Mouse (Mus musculus) layer of hippocampus, adult 8-10 months (tissue): ENCODE data around the gene Csrp3. TPM values are rescaled to one million over a fixed set of nuclear protein-coding genes. Genes with fewer than 3 reads are reported as not detected.

Experiments
- DNase-seq, 2 experiments: peaks; one replicate each; pipeline ENCODE4 v3.0.0; 2022; ENCODE audit warnings: low spot score in 2 of 2
- total RNA-seq, 4 experiments: library from RNA; stranded (reverse); gene quantifications; 2 replicates each; pipeline ENCODE4 v1.2.4; 2022

Gene Csrp3
- not detected for total RNA-seq

DNA sequence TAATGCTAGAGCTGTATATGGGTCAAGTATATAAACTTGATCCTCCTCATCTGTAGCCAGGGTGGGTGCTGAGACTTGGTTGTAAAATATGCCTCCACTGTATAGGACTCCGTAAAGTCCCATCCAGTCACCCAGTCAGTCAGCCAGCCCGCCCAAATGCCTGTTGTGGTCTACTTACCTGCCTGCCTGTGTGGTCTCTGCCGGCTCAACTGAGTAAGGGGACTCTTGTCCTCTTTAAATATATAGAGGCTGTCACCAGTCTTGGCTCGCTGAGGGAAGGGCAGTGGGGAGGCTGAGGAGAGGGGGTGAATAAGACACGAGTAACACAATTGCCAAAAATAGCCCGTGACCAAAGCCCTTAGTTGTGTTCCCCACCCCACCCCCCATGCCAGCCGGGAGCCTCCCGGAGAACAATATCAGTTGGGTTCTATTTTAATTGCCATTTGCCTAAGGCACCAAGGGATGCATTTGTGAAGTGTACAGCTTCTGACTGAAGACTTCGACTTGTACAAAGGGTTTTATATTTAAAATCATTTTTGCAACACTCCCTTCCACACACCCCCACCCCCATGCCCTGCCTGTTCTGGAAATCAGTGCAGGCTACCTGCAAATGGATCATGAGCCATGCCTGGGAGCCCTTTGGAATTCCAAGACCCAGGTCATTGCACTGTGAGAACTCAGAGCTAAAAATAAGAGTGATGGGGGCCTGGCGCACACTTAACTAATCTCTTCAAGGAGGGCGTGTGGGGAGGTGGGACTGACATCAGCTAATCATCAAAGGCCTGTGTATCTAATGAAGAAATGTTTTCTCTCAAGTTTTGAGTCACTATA, at the start of gene Csrp3:
Gene Csrp3 (minus strand): TSS at position 214 of the 831 bp plus-strand sequence.
- no peak for DNase-seq

GRCm38 (mm10) chr7:48896051-48896450, 48.2 kb upstream of the Csrp3 start:
- no peak for DNase-seq

- no peak for DNase-seq
These were observed 47.6 kb upstream of the Csrp3 start for GRCm38 (mm10) chr7:48895475-48895874.

GRCm38 (mm10) chr7:48894763-48895162, 46.9 kb upstream of the Csrp3 start:
- DNase-seq: no peak

- peak; percentile 30 to 79 for DNase-seq
These were observed 46.3 kb upstream of the Csrp3 start for GRCm38 (mm10) chr7:48894152-48894551.

DNA sequence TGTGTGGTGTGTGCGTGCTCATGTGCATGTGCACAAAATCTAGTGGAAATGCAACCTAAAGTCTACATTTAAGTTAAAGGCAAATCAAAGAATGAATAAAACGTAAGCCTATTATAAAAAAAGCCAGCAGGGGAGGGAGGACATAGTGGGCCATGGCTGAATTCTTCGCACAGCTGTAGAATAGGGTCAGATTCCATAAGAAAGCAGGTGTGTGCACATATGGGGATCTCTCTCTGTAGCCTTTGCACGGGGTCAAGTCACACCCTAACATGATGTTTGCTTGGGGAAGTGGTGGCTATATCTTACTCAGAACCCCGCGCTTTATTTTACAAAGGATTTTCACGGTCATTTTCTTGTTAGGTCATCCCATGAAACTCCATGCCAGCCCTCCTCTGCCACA, 45.3 kb upstream of the Csrp3 start:
- DNase-seq: no peak

- DNase-seq: no peak
These were observed 43.2 kb upstream of the Csrp3 start for GRCm38 (mm10) chr7:48891029-48891428.

DNA sequence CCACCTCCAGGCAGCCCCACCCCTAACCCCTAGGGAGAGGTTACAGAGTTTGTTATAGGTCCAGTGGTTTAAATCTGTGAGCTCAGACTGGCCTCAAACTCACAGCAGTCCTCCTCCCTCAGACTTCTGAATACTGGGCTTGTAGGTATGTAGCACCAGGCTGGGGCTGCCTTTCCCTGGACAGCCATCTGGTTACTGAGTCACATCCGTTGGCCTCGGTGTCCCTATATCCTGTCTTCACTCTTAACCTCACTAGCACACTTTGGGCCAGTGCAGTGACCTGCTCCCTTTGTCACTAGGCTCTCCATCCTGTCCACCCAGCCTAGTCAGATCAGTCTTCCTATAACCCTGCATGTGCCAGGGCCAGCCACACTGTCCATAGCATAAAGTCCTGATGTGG, 40.9 kb upstream of the Csrp3 start:
- no peak for DNase-seq

GRCm38 (mm10) chr7:48887973-48888372, 40.1 kb upstream of the Csrp3 start:
- DNase-seq: no peak

DNA sequence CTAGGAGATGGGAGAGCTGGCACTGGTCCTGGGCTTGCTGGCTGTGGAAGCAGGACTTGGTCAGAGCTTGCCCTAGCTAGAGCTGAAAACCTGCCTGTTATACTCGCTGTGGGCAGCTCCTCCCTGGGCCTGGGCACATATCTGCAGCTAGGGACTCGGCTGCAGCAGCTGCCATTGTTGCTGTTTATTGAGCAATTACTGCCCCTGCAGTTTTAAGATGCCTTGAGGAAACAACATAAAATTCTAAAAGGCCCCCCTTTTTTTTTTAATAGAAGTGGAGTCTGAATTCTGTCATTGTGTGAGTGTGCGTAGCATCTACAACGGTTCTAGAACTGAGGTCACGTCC, 36.4 kb upstream of the Csrp3 start:
- DNase-seq: no peak

GRCm38 (mm10) chr7:48883525-48884265, 35.9 kb upstream of the Csrp3 start:
- no peak for DNase-seq

DNA sequence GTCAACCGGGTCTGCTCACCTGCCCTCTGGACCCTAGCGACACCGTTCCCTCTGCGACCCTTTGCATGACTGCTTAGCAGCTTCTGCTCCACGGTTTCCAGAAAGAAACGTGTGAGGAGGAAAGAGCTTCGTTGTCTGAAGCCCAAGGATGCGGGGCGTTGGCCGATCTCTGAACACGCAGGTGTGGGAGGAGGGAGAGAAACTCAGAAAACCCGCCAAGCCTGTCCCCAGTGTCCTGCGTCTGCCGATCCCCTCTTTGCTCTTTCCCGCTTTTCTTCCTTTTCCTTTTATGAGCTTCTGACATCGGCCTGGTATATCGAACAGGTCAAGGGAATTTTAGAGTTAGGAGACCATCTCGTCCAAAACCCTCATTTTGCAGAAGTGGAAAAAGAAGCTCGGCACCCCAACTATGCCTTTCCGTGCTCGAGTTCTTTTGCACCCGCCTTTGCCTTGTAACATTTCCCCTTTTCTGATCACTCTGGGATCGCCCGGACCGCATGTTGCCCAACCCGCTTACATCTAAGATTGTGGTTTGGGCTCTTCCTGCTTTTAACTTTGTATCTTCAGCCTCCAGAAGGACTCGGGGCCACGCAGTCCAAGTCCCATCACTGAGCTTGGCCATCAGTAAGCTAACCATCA, 34.3 kb upstream of the Csrp3 start:
- no peak for DNase-seq

DNA sequence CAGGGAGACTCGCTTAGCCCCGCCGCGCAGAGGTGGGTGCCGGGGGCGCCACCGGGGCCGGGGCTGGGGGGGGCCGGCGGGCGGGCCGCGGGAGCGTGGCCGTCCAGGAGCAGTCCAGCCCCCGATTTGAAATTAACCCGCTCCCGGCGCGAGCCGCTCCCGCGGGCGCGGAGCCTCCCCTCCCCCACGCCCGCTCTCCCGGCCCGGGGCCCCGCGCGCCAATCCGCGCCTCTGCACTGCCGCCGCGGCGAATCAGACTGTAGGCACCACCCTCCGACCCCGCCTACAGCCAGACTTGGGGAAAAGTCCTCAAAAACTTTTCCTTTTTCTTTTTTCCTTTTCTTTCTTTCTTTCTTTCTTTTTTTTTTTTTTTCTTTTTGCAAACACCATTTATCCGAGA, 33.7 kb upstream of the Csrp3 start, which contains the start of gene E2f8:
Gene E2f8 (minus strand): TSS at position 111 of the 400 bp plus-strand sequence.
- no peak for DNase-seq

GRCm38 (mm10) chr7:48880591-48881481, 33.0 kb upstream of the Csrp3 start:
- DNase-seq: peak; percentile 92 to 95

GRCm38 (mm10) chr7:48879574-48879973, 31.7 kb upstream of the Csrp3 start:
- no peak for DNase-seq

- DNase-seq: no peak
These were observed 30.1 kb upstream of the Csrp3 start for GRCm38 (mm10) chr7:48877786-48878390.

DNA sequence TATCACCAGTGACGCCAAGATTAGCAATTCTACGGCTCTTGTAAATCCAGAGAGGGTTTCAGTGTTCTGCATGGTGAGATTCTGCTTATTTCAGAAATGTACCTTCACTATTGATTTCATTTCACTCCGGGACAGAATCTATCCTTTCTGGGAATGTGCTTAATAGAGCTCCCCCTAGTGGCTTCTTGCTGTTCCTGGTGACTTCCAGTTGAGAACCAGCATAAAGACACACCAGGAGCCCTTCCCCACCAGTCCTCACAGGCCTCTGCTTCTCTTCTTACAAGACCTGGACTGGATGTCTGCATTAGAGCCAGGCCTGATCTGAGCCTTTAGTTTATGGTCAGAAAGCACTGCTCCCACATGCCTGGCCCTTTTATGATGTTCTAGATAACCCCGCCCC, 28.7 kb upstream of the Csrp3 start:
- DNase-seq: peak; percentile 42 to 46

- no peak for DNase-seq
These were observed 27.3 kb upstream of the Csrp3 start for GRCm38 (mm10) chr7:48875096-48875495.

DNA sequence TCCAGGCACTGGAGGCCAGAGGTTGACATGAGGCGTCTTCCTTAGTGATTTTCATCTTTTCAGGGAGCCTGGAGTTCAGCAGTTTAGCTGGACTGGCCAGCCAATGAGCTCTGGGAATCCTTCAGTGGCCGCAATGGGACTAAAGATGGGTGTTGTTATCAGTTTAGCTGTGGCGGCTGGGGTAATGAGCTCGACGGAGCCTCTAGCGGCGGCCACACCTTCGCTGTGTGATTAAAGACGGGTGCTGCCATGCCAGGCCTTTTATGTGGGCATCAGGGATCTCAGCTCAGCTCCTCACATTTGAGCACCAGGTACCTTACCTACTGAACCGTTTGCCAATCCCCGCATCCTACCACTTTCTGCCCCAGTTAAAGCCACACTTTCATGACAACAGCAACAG, 23.5 kb upstream of the Csrp3 start:
- DNase-seq: no peak

GRCm38 (mm10) chr7:48870579-48871180, 22.8 kb upstream of the Csrp3 start:
- no peak for DNase-seq
